Mouse (Mus musculus): ENCODE measurements around the gene Ifi44. TPM values are rescaled to one million over a fixed set of nuclear protein-coding genes. Genes with fewer than 3 reads are reported as not detected.

Gene Ifi44
- total and polyA plus RNA-seq, 3 experiments = 0.07 TPM; not detected in 2

DNA sequence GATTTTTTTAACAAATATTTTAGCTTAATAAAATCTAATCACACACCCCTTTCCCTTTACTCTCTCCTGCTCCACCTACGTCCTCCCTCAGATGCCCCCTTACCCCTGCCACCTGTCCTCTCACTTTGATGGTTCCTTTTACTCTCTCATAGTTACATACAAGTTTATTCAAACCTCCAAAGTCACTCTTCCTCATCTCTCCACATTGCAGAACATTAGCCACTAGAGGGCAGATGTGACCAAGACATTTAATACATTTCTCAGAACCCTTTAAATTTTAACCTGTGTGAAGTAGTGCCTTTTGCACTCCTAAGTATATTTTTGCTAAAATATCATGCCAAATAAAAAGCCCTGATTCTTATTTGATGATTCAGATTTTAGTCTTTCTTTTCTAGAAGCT is 33.5 kb downstream of the Ifi44 start:
- Histone ChIP-seq H3K36me3 (replicated peaks in 1 of 2; ENCODE audit: control insufficient read depth in 1 of 2, insufficient read depth in 1 of 2, low read length in 1 of 2) (no peaks in the 10 kb centered on the region), H3K4me2 (ENCODE audit: insufficient read depth, low read depth, poor library complexity, severe bottlenecking) (no peak overlapping the region), H3K9ac (ENCODE audit: insufficient read depth, low read depth) (no peak overlapping the region), H3K27me3 (replicated peaks) (no peaks in the 10 kb centered on the region), H3K79me2 (replicated peaks; ENCODE audit: control insufficient read depth, extremely low read depth, insufficient read depth, poor library complexity, severe bottlenecking) (no peaks in the 10 kb centered on the region), H3K4me1 (ENCODE audit: control insufficient read depth in 1 of 2, insufficient read depth in 2 of 2) (no peaks in the 10 kb centered on the region), H3K4me3 (replicated peaks in 1 of 3; ENCODE audit: low read depth in 2 of 3, low read length in 2 of 3, poor library complexity in 1 of 3) (no peak overlapping the region), H3K9me3 (replicated peaks; ENCODE audit: low read length) (no peaks in the 10 kb centered on the region), H3K27ac (ENCODE audit: insufficient read depth, low read depth) (no peak overlapping the region)
- DNase-seq (ENCODE audit: extremely low read depth) = peak; percentile 72
- in situ Hi-C loops (cut with MboI; ENCODE audit: low pct_ligation_motif_present, low pct_unique_long_range_greater_than_20kb, low sequenced_read_pairs) = no loop called here
- dilution Hi-C loops (cut with MboI; ENCODE audit: extremely low pct_ligation_motif_present, extremely low pct_unique_long_range_greater_than_20kb, low sequenced_read_pairs) = no loop called here
- TF ChIP-seq SMC3 (IDR thresholded peaks at IDR 0.05; ENCODE audit: low read depth, low read length) (peak; percentile 80), MEF2A (IDR thresholded peaks at IDR 0.05; ENCODE audit: borderline replicate concordance, low read depth, low read length) (no peak), CTCF (conservative IDR thresholded peaks at IDR 0.05 in 1 of 2, IDR thresholded peaks at IDR 0.05 in 1 of 2; ENCODE audit: low read depth in 2 of 2, low read length in 2 of 2) (peak; percentile 50 to 96), ZC3H11A (IDR thresholded peaks at IDR 0.05; ENCODE audit: low read depth, low read length) (0 out of 2 replicates have a peak, but pooled peaks have one; percentile 7), RAD21 (IDR thresholded peaks at IDR 0.05; ENCODE audit: low read depth, low read length) (peak; percentile 97)

DNA sequence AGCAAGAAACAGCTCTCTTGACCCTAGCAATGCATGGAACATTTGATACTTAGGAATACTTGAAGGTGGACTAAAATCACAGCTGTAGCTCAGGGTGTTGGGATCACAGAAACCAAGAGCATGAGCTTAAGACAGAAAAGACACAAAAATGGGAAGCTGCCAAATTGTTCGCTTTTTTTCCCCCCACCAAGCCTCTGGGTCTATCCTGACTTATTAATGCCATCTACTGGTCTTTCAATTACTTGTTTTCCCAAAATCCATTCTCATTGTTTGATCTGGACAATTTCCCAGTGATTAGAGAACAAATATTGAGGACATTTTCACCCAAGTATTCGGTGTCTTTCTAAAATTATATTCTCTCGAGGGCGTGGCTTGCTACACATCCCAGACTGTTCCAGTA is 42.4 kb downstream of the Ifi44 start:
- Histone ChIP-seq H3K9me3 (replicated peaks; ENCODE audit: low read length) (no peaks in the 10 kb centered on the region), H3K27me3 (replicated peaks) (no peaks in the 10 kb centered on the region), H3K36me3 (replicated peaks in 1 of 2; ENCODE audit: control insufficient read depth in 1 of 2, insufficient read depth in 1 of 2, low read length in 1 of 2) (no peaks in the 10 kb centered on the region), H3K4me3 (replicated peaks in 1 of 3; ENCODE audit: low read depth in 2 of 3, low read length in 2 of 3, poor library complexity in 1 of 3) (no peak overlapping the region), H3K27ac (ENCODE audit: insufficient read depth, low read depth) (no peak overlapping the region), H3K9ac (ENCODE audit: insufficient read depth, low read depth) (no peak overlapping the region), H3K79me2 (replicated peaks; ENCODE audit: control insufficient read depth, extremely low read depth, insufficient read depth, poor library complexity, severe bottlenecking) (no peaks in the 10 kb centered on the region), H3K4me2 (ENCODE audit: insufficient read depth, low read depth, poor library complexity, severe bottlenecking) (no peak overlapping the region), H3K4me1 (ENCODE audit: control insufficient read depth in 1 of 2, insufficient read depth in 2 of 2) (no peaks in the 10 kb centered on the region)
- dilution Hi-C loops (cut with MboI; ENCODE audit: extremely low pct_ligation_motif_present, extremely low pct_unique_long_range_greater_than_20kb, low sequenced_read_pairs) = no loop called here
- in situ Hi-C loops (cut with MboI; ENCODE audit: low pct_ligation_motif_present, low pct_unique_long_range_greater_than_20kb, low sequenced_read_pairs) = no loop called here
- no peak for DNase-seq (ENCODE audit: extremely low read depth)
- TF ChIP-seq ELF1 (IDR thresholded peaks at IDR 0.05; ENCODE audit: low read depth, low read length) (no peak), KAT2A (IDR thresholded peaks at IDR 0.05; ENCODE audit: insufficient replicate concordance, low read length) (no peak), MAX (IDR thresholded peaks at IDR 0.05; ENCODE audit: low read length) (no peak), EP300 (IDR thresholded peaks at IDR 0.05; ENCODE audit: low read length) (no peak), POLR2A (IDR thresholded peaks at IDR 0.05; ENCODE audit: low read depth, low read length) (no peak), NRF1 (IDR thresholded peaks at IDR 0.05; ENCODE audit: low read depth, low read length) (no peak)

Other genes with a start within 250 kb of the Ifi44 start
- gene Ifi44l, start 12.9 kb upstream of the Ifi44 start, total RNA-seq (2012; rRNA removed) = not detected in 2 replicates
- gene Ifi44l, start 12.9 kb upstream of the Ifi44 start, total RNA-seq (2014; rRNA removed) = not detected in 2 replicates
- not detected in 2 replicates for gene Ifi44l, start 12.9 kb upstream of the Ifi44 start, polyA plus RNA-seq (2012; ENCODE audit: insufficient read length, low read depth)
- gene Ptgfr, start 87.7 kb upstream of the Ifi44 start, total RNA-seq (2012; rRNA removed) = not detected in 2 replicates
- not detected in 2 replicates for gene Ptgfr, start 87.7 kb upstream of the Ifi44 start, total RNA-seq (2014; rRNA removed)
- gene Ptgfr, start 87.7 kb upstream of the Ifi44 start, polyA plus RNA-seq (2012; ENCODE audit: insufficient read length, low read depth) = not detected in 2 replicates

Measured in CH12.LX (cell line).